Mouse (Mus musculus) E14TG2a.4 (cell line): ENCODE results near the gene Gm28557.

Experiments used
- CTCF ChIP-seq: conservative IDR thresholded peaks from 2 replicates; pipeline ENCODE4 v1.5.1; 2014; ENCODE audit warnings: low read length
- NANOG ChIP-seq: IDR thresholded peaks from 2 replicates; pipeline ENCODE4 v1.6.1; 2014; ENCODE audit warnings: borderline replicate concordance, low read length, mixed read lengths

- TF ChIP-seq CTCF: no peak
- no peak for TF ChIP-seq NANOG
Measured at GRCm38 (mm10) chr13:67124460-67124859, 16.1 kb upstream of the Gm28557 start.
